Mouse (Mus musculus) right cerebral cortex, postnatal 25 days (tissue): ENCODE measurements at regions not wholly inside any gene's neighbourhood (a gene's known extent, or its start where the extent isn't known, plus 50 kb on each side); places are given as distances from the start of the nearest gene placed in this dataset.

Source experiments
- DNase-seq: peaks from one replicate; pipeline ENCODE4 v3.0.0; 2022

- no peak for DNase-seq
These were observed 362.6 kb downstream of the Fat4 start for GRCm38 (mm10) chr3:39249224-39249892.

GRCm38 (mm10) chr3:39253076-39253475, 366.3 kb downstream of the Fat4 start:
- DNase-seq: no peak

GRCm38 (mm10) chr3:39264671-39265430, 378.1 kb downstream of the Fat4 start:
- DNase-seq: no peak

- no peak for DNase-seq
These were observed 378.9 kb downstream of the Fat4 start for GRCm38 (mm10) chr3:39265606-39266005.

- no peak for DNase-seq
These were observed 382.6 kb downstream of the Fat4 start for GRCm38 (mm10) chr3:39269388-39269787.

GRCm38 (mm10) chr3:39272616-39273015, 385.9 kb downstream of the Fat4 start:
- DNase-seq: no peak

- no peak for DNase-seq
These were observed 390.2 kb downstream of the Fat4 start for GRCm38 (mm10) chr3:39276897-39277296.

- DNase-seq: no peak
These were observed 390.6 kb downstream of the Fat4 start for GRCm38 (mm10) chr3:39277310-39277709.

- no peak for DNase-seq
These were observed 408.5 kb downstream of the Fat4 start for GRCm38 (mm10) chr3:39295255-39295654.

- DNase-seq: no peak
These were observed 409.5 kb downstream of the Fat4 start for GRCm38 (mm10) chr3:39296257-39296656.

- no peak for DNase-seq
These were observed 422.7 kb downstream of the Fat4 start for GRCm38 (mm10) chr3:39309487-39309886.

- DNase-seq: no peak
These were observed 426.8 kb downstream of the Fat4 start for GRCm38 (mm10) chr3:39313563-39313962.

GRCm38 (mm10) chr3:39320851-39321250, 434.1 kb downstream of the Fat4 start:
- no peak for DNase-seq

- no peak for DNase-seq
These were observed 435.5 kb downstream of the Fat4 start for GRCm38 (mm10) chr3:39322225-39322624.

- DNase-seq: no peak
These were observed 449.0 kb downstream of the Fat4 start for GRCm38 (mm10) chr3:39335612-39336230.

GRCm38 (mm10) chr3:39341161-39341687, 454.5 kb downstream of the Fat4 start:
- DNase-seq: no peak

- DNase-seq: no peak
These were observed 457.3 kb downstream of the Fat4 start for GRCm38 (mm10) chr3:39344078-39344477.

- DNase-seq: no peak
These were observed 460.8 kb downstream of the Fat4 start for GRCm38 (mm10) chr3:39347578-39347977.

- no peak for DNase-seq
These were observed 470.3 kb downstream of the Fat4 start for GRCm38 (mm10) chr3:39357012-39357411.

- peak; percentile 28 for DNase-seq
These were observed 473.5 kb downstream of the Fat4 start for GRCm38 (mm10) chr3:39360278-39360677.

- no peak for DNase-seq
These were observed 484.2 kb downstream of the Fat4 start for GRCm38 (mm10) chr3:39370926-39371325.

- DNase-seq: no peak
These were observed 485.7 kb downstream of the Fat4 start for GRCm38 (mm10) chr3:39372426-39372950.

- DNase-seq: no peak
These were observed 488.7 kb downstream of the Fat4 start for GRCm38 (mm10) chr3:39375465-39375864.

GRCm38 (mm10) chr3:39388491-39388890, 501.8 kb downstream of the Fat4 start:
- DNase-seq: no peak
